9 mouse cellular contexts compared by ENCODE assay signal in genomic region chr11:57787913-57788312, GRCm38 (mm10). TPM values are rescaled to one million over a fixed set of nuclear protein-coding genes. Genes with fewer than 3 reads are reported as not detected.
DNase-seq lines count a peak whose midpoint lies in the region; ATAC-seq and TF ChIP-seq lines count a peak whose summit lies in the region.
"Had no signal": no experiment of that assay in that cellular context is flagged by ENCODE, and none has a peak within 500 bp of the region (broad histone marks: within the 10 kb centered on the region; RNA-seq: fewer than 3 reads in every experiment).

No protein-coding gene starts in this region.

- peak; percentile 64 for TF ChIP-seq CTCF in midbrain, postnatal 0 days (IDR thresholded peaks at IDR 0.05)

- peak; percentile 44 to 64 for DNase-seq in cerebellum, adult 18-20 months
- no peak for DNase-seq in cerebellum, adult 11-12 months
- DNase-seq in midbrain, postnatal 0 days (ENCODE audit: low spot score) = no peak
- DNase-seq in midbrain, embryonic 11.5 days (ENCODE audit: low spot score, missing footprints) = no peak
- peak; percentile 34 for DNase-seq in cerebellum, adult 9-11 months
- DNase-seq in kidney, postnatal 25 days = peak; percentile 70 to 79
- DNase-seq in spleen, adult 18-20 months = peak; percentile 30 to 68
- DNase-seq in retina, embryonic 14.5 days (ENCODE audit: low spot score) = no peak

- peaks cover 10% of the 10 kb centered on the region; the same call in 1 of the 2 replicates for H3K4me1 ChIP-seq in midbrain, postnatal 0 days (ENCODE audit: insufficient read depth, low read length)
- peaks cover 15% of the 10 kb centered on the region for H3K4me1 ChIP-seq in midbrain, embryonic 11.5 days (ENCODE audit: control insufficient read depth, insufficient read depth, low read length)

- no peak for ATAC-seq in midbrain, postnatal 0 days (ENCODE audit: low FRiP score)
- ATAC-seq in midbrain, embryonic 11.5 days (ENCODE audit: low FRiP score) = no peak

- H3K9me3 ChIP-seq in midbrain, postnatal 0 days (ENCODE audit: low read length) = no peaks in the 10 kb centered on the region
- H3K9me3 ChIP-seq in midbrain, embryonic 11.5 days (ENCODE audit: control insufficient read depth, low read length) = no peaks in the 10 kb centered on the region

- no peak overlapping the region for H3K27ac ChIP-seq in midbrain, postnatal 0 days (ENCODE audit: low read depth, low read length)
- H3K27ac ChIP-seq in midbrain, embryonic 11.5 days (ENCODE audit: low read depth, low read length) = no peak overlapping the region

- no peak overlapping the region for H3K4me3 ChIP-seq in midbrain, postnatal 0 days (ENCODE audit: low read depth, low read length)
- H3K4me3 ChIP-seq in midbrain, embryonic 11.5 days (ENCODE audit: low read depth, low read length) = no peak overlapping the region

- H3K27me3 ChIP-seq in midbrain, postnatal 0 days (ENCODE audit: insufficient read depth, low read length) = no peaks in the 10 kb centered on the region
- no peaks in the 10 kb centered on the region for H3K27me3 ChIP-seq in midbrain, embryonic 11.5 days (ENCODE audit: control insufficient read depth, insufficient read depth, low read length)

- H3K9ac ChIP-seq in midbrain, postnatal 0 days (replicated peaks; ENCODE audit: low read length, poor library complexity, severe bottlenecking) = no peak overlapping the region
- no peak overlapping the region for H3K9ac ChIP-seq in midbrain, embryonic 11.5 days (ENCODE audit: low read length)

- H3K36me3 ChIP-seq in midbrain, postnatal 0 days (ENCODE audit: insufficient read depth, low read length) = no peaks in the 10 kb centered on the region
- H3K36me3 ChIP-seq in midbrain, embryonic 11.5 days (ENCODE audit: control insufficient read depth, insufficient read depth, low read length) = 0 out of 2 replicates have a peak, but pooled peaks cover 2% of the 10 kb centered on the region

- 55% methylated on average over 3 of the region's 3 CpGs for WGBS in midbrain, postnatal 0 days
- 45% methylated on average over 3 of the region's 3 CpGs for WGBS in midbrain, embryonic 11.5 days

- H3K4me2 ChIP-seq in midbrain, postnatal 0 days (ENCODE audit: low read depth, low read length, poor library complexity, severe bottlenecking) = no peak overlapping the region
- no peak overlapping the region for H3K4me2 ChIP-seq in midbrain, embryonic 11.5 days

RNA-seq across cellular contexts. Expression of gene Sap30l, which starts 13.5 kb away (rescaled TPM):
- total RNA-seq in midbrain, postnatal 0 days (2014; rRNA removed) = 35.1 and 40.1 TPM in 2 replicates
- polyA plus RNA-seq in midbrain, postnatal 0 days (2015; fragmentation: Nextera tagmentation; extraction: Ambion mirVana) = 9.4 and 11.6 TPM in 2 replicates
- polyA plus RNA-seq in midbrain, embryonic 11.5 days (2014; fragmentation: Nextera tagmentation; extraction: Ambion mirVana) = 14.5 and 14.7 TPM in 2 replicates

RNA-seq across cellular contexts. Expression of gene Hand1, which starts 44.7 kb away (rescaled TPM):
- total RNA-seq in midbrain, postnatal 0 days (2014; rRNA removed) = not detected in 2 replicates
- polyA plus RNA-seq in midbrain, postnatal 0 days (2015; fragmentation: Nextera tagmentation; extraction: Ambion mirVana) = not detected in 2 replicates
- polyA plus RNA-seq in midbrain, embryonic 11.5 days (2014; fragmentation: Nextera tagmentation; extraction: Ambion mirVana) = not detected in 2 replicates
- polyA plus RNA-seq: C2C12 had no signal

Comparison
In these comparisons a context has a peak if more than half of its experiments do, and no peak if none do; other contexts are left out.
1. DNase-seq: peak in cerebellum, adult 18-20 months (2 of 2), cerebellum, adult 9-11 months (single experiment), kidney, postnatal 25 days (2 of 2) and spleen, adult 18-20 months (2 of 2); none in cerebellum, adult 11-12 months (single experiment), midbrain, postnatal 0 days (single experiment), midbrain, embryonic 11.5 days (single experiment) and retina, embryonic 14.5 days (single experiment).